Mouse (Mus musculus): ENCODE results near the gene Aqp11.

Aqp11 gene

GRCm38 (mm10) chr7:97747787-97748497 lies 9.9 kb upstream of the Aqp11 start:
- peak; percentile 89 to 95 for DNase-seq (ENCODE audit: inconsistent age in 2 of 2, low spot score in 1 of 2)

GRCm38 (mm10) chr7:97747176-97747707 lies 9.2 kb upstream of the Aqp11 start:
- no peak for DNase-seq (ENCODE audit: inconsistent age in 2 of 2, low spot score in 1 of 2)

DNA sequence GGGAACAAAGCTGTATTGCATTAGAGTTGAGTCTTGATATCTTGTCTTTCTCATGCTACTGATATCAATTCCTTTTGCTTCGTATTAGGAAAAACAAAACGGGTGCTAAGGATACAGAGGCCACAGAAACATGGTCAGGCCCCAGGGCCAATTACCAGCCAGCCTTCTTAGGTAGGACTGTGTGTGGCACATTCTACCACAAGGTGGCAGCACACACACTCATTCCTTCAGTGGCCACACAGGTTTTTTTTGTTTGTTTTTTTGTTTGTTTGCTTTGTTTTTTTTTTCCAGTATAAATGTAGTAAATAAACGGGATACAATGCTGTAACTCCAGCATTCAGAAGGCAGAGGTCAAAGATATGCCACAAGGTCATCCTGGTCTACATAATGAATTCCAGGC lies 7.2 kb upstream of the Aqp11 start:
- peak in 1 of 2 experiments; percentile 80 for DNase-seq (ENCODE audit: inconsistent age in 2 of 2, low spot score in 1 of 2)

GRCm38 (mm10) chr7:97741756-97742291 lies 3.7 kb upstream of the Aqp11 start:
- no peak for DNase-seq (ENCODE audit: inconsistent age in 2 of 2, low spot score in 1 of 2)

DNA sequence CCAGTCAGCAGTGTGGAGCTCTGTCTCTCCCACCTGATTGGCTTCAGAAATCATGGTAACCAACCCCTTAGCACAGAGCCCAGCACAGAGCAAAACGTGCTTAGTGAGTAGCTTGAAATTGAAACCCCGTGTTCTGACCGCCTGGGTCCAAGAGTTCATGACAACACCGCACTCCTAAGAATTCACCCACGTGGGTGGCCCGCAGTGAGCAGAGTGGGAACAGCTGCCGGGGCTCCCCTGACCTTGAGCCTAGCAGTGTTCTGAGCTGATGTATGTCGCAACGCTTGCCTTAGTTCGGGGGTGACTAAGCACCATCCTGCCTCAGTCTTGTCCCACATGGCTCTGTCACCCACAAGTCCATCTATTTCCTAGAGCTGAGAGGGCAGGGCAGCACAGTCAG lies 2.9 kb upstream of the Aqp11 start:
- DNase-seq (ENCODE audit: inconsistent age in 2 of 2, low spot score in 1 of 2) = peak; percentile 86 to 89

GRCm38 (mm10) chr7:97737256-97737637 lies 842 bp downstream of the Aqp11 start:
- DNase-seq (ENCODE audit: inconsistent age in 2 of 2, low spot score in 1 of 2) = no peak

- no peak for DNase-seq (ENCODE audit: inconsistent age in 2 of 2, low spot score in 1 of 2)
Measured at GRCm38 (mm10) chr7:97735886-97736420, 2.1 kb downstream of the Aqp11 start.

GRCm38 (mm10) chr7:97735021-97735420 lies 3.1 kb downstream of the Aqp11 start:
- no peak for DNase-seq (ENCODE audit: inconsistent age in 2 of 2, low spot score in 1 of 2)

DNA sequence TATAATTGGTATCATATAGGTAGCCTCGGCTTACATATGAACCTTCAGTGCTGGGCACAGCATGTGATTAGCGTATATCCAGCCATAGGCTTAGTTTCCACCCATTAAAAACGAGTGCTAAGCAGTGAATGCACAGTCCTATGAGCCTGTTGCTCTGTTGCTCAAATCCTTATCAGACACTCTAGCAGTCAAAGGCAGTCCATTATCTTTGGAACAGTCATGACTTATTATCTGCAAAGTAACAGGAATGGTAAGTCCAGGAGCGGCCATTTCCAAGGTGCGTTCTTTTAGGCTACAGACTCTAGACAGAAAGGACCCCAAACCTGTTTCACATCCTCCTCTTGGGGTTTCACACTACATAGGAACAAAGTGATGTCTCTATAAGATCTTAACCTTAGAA lies 4.5 kb downstream of the Aqp11 start:
- DNase-seq (ENCODE audit: inconsistent age in 2 of 2, low spot score in 1 of 2) = no peak

GRCm38 (mm10) chr7:97730427-97730826 lies 7.7 kb downstream of the Aqp11 start:
- no peak for DNase-seq (ENCODE audit: inconsistent age in 2 of 2, low spot score in 1 of 2)

DNA sequence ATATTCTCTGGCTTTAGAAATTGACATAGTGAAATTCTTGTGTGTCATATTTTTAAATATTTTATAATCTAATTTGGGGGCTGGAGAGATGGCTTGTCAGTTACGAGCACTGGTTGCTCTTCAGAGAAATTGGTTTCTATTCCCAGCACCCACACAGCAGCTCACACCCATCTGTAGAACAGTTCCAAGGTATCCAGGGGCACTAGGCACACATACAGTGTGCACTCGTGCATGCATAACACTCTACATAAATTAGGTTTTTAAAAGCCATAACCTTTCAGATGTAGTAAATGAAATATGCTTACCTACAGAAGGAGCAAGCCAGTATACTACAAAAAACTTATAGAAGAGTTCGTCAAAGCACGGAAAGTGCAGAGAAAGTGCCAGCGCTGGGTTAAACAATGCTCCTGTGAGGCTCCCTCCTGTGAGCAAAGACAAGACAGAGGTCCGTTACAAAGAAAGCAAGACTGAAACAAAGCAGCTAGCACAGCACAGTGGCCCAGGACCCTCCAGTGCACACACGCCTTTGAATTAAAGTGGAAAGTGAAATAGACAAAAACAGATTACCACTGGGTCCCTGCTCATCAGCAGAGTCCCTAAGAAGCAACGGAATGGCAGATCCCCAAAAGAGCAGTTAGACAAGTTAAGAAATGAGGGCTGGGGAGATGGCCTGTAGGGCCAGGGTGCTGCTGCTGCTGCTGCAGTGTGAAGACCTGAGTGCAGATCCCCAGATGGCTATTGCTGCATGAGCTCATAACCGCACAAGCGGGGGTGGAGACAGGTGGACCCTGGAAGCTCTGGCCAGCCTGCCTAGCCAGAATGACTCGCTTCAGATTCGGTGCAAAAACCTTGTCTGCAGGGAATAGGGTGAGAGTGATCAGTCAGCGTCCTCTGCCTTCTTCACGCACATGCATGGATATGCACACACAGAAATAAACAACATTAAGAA lies 9.1 kb downstream of the Aqp11 start:
- DNase-seq (ENCODE audit: inconsistent age in 2 of 2, low spot score in 1 of 2) = no peak

DNA sequence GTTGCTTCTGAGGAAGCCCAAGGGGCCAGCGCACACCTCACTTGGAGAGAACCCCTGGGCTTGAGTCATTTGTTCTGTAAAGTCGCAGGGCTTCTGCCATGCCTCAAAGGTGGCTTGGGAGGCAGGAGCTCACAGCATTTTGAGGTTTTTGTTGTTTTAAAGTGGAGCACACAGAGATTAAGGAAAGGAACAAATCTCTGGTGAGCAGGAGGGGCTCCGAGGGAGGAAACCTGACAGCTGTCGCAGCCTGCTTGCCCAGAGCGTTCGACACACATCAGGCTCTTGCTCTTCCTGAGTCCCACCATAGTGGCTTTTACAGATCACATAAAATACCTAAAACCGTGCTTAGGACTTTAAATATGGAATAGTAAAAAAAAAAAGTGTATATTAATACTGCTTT lies 11.3 kb downstream of the Aqp11 start:
- no peak for DNase-seq (ENCODE audit: inconsistent age in 2 of 2, low spot score in 1 of 2)

DNA sequence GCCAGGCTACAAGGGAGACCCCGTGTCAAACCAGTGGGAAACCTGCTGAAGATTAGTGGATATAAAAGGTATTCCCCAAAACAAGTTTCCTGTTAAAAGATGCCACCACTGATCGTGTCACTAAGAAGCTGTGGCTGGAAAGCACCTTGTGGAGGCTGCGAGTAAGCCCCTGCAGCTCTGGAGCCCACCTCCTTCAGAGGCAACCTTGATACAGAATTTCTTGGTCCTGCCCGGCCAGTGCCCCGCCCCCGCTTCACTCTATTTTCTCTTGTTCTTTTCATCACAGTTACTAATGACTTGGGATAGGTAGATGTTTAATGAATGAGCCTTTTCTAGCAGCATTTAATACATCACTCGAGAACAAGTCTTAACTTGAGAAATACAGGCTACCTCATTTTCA lies 12.0 kb downstream of the Aqp11 start:
- DNase-seq (ENCODE audit: inconsistent age in 2 of 2, low spot score in 1 of 2) = no peak

DNA sequence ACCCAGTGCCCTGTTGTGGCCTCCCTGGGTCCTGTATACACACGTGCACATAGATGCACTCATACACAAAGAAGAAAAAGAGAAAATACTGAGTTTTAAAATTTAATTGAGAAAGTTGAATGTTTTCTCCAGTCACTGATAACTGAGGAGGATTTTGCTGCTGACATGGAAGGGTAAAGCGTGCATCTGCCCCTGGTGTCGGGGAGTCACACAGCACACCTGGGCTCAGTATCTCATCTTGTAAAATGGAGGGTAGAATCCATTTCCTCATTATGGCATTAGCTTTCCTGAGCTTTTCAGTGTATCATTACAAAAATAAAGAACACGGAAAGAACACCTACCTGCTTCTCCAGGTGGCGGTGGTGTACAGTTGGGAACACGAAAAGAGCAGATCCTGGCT lies 12.7 kb downstream of the Aqp11 start:
- DNase-seq (ENCODE audit: inconsistent age in 2 of 2, low spot score in 1 of 2) = no peak

- no peak for DNase-seq (ENCODE audit: inconsistent age in 2 of 2, low spot score in 1 of 2)
Measured at GRCm38 (mm10) chr7:97723646-97724538, 14.2 kb downstream of the Aqp11 start.

- DNase-seq (ENCODE audit: inconsistent age in 2 of 2, low spot score in 1 of 2) = no peak
Measured at GRCm38 (mm10) chr7:97722278-97722918, 15.7 kb downstream of the Aqp11 start.

DNA sequence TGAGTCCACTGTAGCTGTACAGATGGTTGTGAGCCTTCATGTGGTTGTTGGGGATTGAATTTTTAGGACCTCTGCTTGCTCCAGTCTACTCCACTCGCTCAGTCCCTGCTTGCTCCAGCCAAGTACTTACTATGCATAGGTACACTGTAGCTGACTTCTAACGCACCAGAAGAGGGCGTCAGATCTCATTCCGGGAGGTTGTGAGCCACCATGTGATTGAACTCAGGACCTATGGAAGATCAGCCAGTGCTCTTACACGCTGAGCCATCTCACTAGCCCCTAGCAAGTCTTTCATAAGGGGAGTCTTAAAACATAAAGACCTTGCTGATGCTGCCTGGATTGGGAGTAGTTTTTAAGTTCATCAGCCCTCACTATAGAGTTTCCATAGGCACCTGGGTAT lies 18.0 kb downstream of the Aqp11 start:
- DNase-seq (ENCODE audit: inconsistent age in 2 of 2, low spot score in 1 of 2) = no peak

- no peak for DNase-seq (ENCODE audit: inconsistent age in 2 of 2, low spot score in 1 of 2)
Measured at GRCm38 (mm10) chr7:97719078-97719477, 19.0 kb downstream of the Aqp11 start.

DNA sequence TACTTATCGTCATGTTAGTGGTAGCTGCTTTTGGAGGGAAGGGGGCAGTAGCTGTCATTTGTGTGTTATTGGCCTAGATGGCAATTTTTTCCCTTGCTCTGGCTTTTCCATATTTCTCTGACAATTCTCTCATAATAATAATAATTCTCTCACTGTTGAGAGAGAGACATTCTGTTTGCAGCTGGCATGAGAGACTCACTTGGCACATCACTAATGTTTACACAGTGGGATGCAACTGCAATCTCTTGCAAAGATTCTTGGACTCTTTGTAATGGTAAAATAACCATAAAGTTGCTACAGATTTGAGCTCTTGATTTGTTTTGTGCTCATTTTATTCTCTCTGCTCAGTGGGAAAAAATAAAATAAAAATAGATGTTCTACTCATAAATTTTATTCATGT lies 20.8 kb downstream of the Aqp11 start:
- DNase-seq (ENCODE audit: inconsistent age in 2 of 2, low spot score in 1 of 2) = no peak

- DNase-seq (ENCODE audit: inconsistent age in 2 of 2, low spot score in 1 of 2) = no peak
Measured at GRCm38 (mm10) chr7:97714651-97715050, 23.4 kb downstream of the Aqp11 start.
